Comparison of ENCODE assay signal across 15 mouse cellular contexts in the genomic region with DNA sequence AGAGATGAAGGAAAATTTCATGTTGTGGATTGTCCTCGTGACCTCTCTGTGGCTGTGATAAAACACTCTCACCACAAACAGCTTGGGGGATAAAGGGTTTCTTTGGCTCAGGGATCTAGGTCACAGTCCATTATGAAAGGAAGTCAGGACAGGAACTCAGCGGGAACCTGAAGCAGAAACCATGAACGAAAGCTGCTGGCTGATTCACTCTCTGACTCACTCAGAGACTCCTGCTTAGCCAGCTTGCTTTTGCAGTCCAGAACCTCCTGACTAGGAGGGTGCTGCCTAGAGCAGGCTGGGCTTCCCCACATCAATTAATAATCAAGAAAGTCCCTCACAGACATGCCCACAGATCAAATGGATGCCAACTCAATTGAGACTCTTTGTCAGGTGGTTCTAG. TPM values are rescaled to one million over a fixed set of nuclear protein-coding genes. Genes with fewer than 3 reads are reported as not detected.
DNase-seq lines count a peak whose midpoint lies in the region; ATAC-seq and TF ChIP-seq lines count a peak whose summit lies in the region.
"Had no signal": no experiment of that assay in that cellular context is flagged by ENCODE, and none has a peak within 500 bp of the region (broad histone marks: within the 10 kb centered on the region; RNA-seq: fewer than 3 reads in every experiment).

No protein-coding gene starts in this region.

- no peaks in the 10 kb centered on the region for H3K27me3 ChIP-seq in midbrain, embryonic 16.5 days (ENCODE audit: control insufficient read depth, insufficient read depth, low read depth, low read length)
- H3K27me3 ChIP-seq in midbrain, postnatal 0 days (ENCODE audit: insufficient read depth, low read length) = no peaks in the 10 kb centered on the region
- H3K27me3 ChIP-seq: forebrain, embryonic 15.5 days; megakaryocyte, embryonic 14.5 days had no signal

- H3K4me3 ChIP-seq in midbrain, embryonic 16.5 days (ENCODE audit: low read depth, low read length) = no peak overlapping the region
- no peak overlapping the region for H3K4me3 ChIP-seq in midbrain, postnatal 0 days (ENCODE audit: low read depth, low read length)
- H3K4me3 ChIP-seq: forebrain, embryonic 15.5 days; heart, adult 2 months; limb, embryonic 10.5 days had no signal

- H3K9me3 ChIP-seq in midbrain, embryonic 16.5 days (replicated peaks; ENCODE audit: control insufficient read depth, low read length, poor library complexity, severe bottlenecking) = no peaks in the 10 kb centered on the region
- H3K9me3 ChIP-seq in midbrain, postnatal 0 days (ENCODE audit: low read length) = no peaks in the 10 kb centered on the region
- H3K9me3 ChIP-seq: forebrain, embryonic 15.5 days; limb, embryonic 10.5 days had no signal

- H3K36me3 ChIP-seq in midbrain, embryonic 16.5 days (ENCODE audit: control insufficient read depth, insufficient read depth, low read length) = no peaks in the 10 kb centered on the region
- no peaks in the 10 kb centered on the region for H3K36me3 ChIP-seq in midbrain, postnatal 0 days (ENCODE audit: insufficient read depth, low read length)
- H3K36me3 ChIP-seq: forebrain, embryonic 15.5 days; limb, embryonic 10.5 days had no signal

- 62% methylated on average over 3 of the region's 3 CpGs for WGBS in midbrain, embryonic 16.5 days
- 77% methylated on average over 3 of the region's 3 CpGs for WGBS in midbrain, postnatal 0 days

- ATAC-seq in midbrain, embryonic 16.5 days = no peak
- no peak for ATAC-seq in activated CD4-positive, CD25-positive, alpha-beta regulatory T cell, adult 4 months
- no peak for ATAC-seq in midbrain, postnatal 0 days (ENCODE audit: low FRiP score)
- ATAC-seq: forebrain, embryonic 15.5 days; liver, postnatal 0 days had no signal

- H3K27ac ChIP-seq in midbrain, embryonic 16.5 days (ENCODE audit: low read length) = no peak overlapping the region
- no peak overlapping the region for H3K27ac ChIP-seq in midbrain, postnatal 0 days (ENCODE audit: low read depth, low read length)
- H3K27ac ChIP-seq: forebrain, embryonic 15.5 days; heart, adult 2 months; limb, embryonic 10.5 days had no signal

- no peak for TF ChIP-seq CTCF in midbrain, postnatal 0 days (IDR thresholded peaks at IDR 0.05)

- no peaks in the 10 kb centered on the region for H3K4me1 ChIP-seq in midbrain, embryonic 16.5 days (ENCODE audit: control insufficient read depth, insufficient read depth, low read length)
- H3K4me1 ChIP-seq in midbrain, postnatal 0 days (ENCODE audit: insufficient read depth, low read length) = no peaks in the 10 kb centered on the region
- H3K4me1 ChIP-seq: forebrain, embryonic 15.5 days; limb, embryonic 10.5 days had no signal

- no peak overlapping the region for H3K4me2 ChIP-seq in midbrain, embryonic 16.5 days (ENCODE audit: low read length)
- no peak overlapping the region for H3K4me2 ChIP-seq in midbrain, postnatal 0 days (ENCODE audit: low read depth, low read length, poor library complexity, severe bottlenecking)
- H3K4me2 ChIP-seq: forebrain, embryonic 15.5 days had no signal

- peak; percentile 10 for DNase-seq in adrenal gland, postnatal 14 days
- no peak for DNase-seq in adrenal gland, adult 8-10 months
- DNase-seq in right cerebral cortex, adult 18-20 months = peak; percentile 39
- no peak for DNase-seq in right cerebral cortex, postnatal 14 days
- DNase-seq in cerebellum, postnatal 25 days = peak; percentile 24 to 47
- DNase-seq in midbrain, postnatal 0 days (ENCODE audit: low spot score) = no peak
- DNase-seq: heart, adult 2 months; kidney, adult 8-10 months; liver, postnatal 0 days had no signal

- no peak overlapping the region for H3K9ac ChIP-seq in midbrain, embryonic 16.5 days (ENCODE audit: low read depth, low read length)
- no peak overlapping the region for H3K9ac ChIP-seq in midbrain, postnatal 0 days (replicated peaks; ENCODE audit: low read length, poor library complexity, severe bottlenecking)
- H3K9ac ChIP-seq: forebrain, embryonic 15.5 days; liver, postnatal 0 days had no signal

RNA-seq across cellular contexts. Expression of gene Atp13a4, which starts 32.2 kb away (rescaled TPM):
- 0.30 and 0.64 TPM in 2 replicates for total RNA-seq in adrenal gland, postnatal 14 days (2021)
- not detected for total RNA-seq in adrenal gland, adult 8-10 months (2022)
- 1.6 and 3.0 TPM in 2 replicates for polyA plus RNA-seq in midbrain, embryonic 16.5 days (2015; fragmentation: Nextera tagmentation; extraction: Ambion mirVana)
- polyA plus RNA-seq in activated CD4-positive, CD25-positive, alpha-beta regulatory T cell, adult 4 months (2017; shearing (Covaris generic)) = not detected
- 3.0 and 5.9 TPM in 2 replicates for total RNA-seq in midbrain, postnatal 0 days (2014; rRNA removed)
- polyA plus RNA-seq in midbrain, postnatal 0 days (2015; fragmentation: Nextera tagmentation; extraction: Ambion mirVana) = 3.1 and 4.2 TPM in 2 replicates
- total RNA-seq: heart, adult 2 months; hematopoietic stem cell, adult 5-6 weeks had no signal
- polyA plus RNA-seq: heart, adult 2 months; limb, embryonic 10.5 days; liver, postnatal 0 days had no signal

Comparison
In these comparisons a context has a peak if more than half of its experiments do, and no peak if none do; other contexts are left out.
1. DNase-seq: peak in adrenal gland, postnatal 14 days (single experiment), right cerebral cortex, adult 18-20 months (single experiment) and cerebellum, postnatal 25 days (2 of 2); none in adrenal gland, adult 8-10 months (single experiment), right cerebral cortex, postnatal 14 days (single experiment) and midbrain, postnatal 0 days (single experiment).